Mouse (Mus musculus) bone marrow macrophage, adult 2 months (primary cell): ENCODE data around the gene Il27. TPM values are rescaled to one million over a fixed set of nuclear protein-coding genes. Genes with fewer than 3 reads are reported as not detected.
"Not testable (repeated sequence)": the region's sequence is repeated elsewhere in the genome, so short reads cannot be mapped to it uniquely, and the experiment has no call there.

ENCODE experiments used
- H3K27ac ChIP-seq: 2 replicates; pipeline ENCODE4 v1.5.1; 2012; ENCODE audit warnings: low read depth, low read length; ENCODE audit not compliant: insufficient read depth
- H3K4me1 ChIP-seq: 2 replicates; pipeline ENCODE4 v1.6.1; 2012; ENCODE audit warnings: low read length; ENCODE audit not compliant: control insufficient read depth, insufficient read depth
- H3K4me3 ChIP-seq: 2 replicates; pipeline ENCODE4 v1.5.1; 2012; ENCODE audit warnings: mild to moderate bottlenecking, low read length, moderate library complexity; ENCODE audit not compliant: insufficient read depth
- CTCF ChIP-seq: IDR thresholded peaks from 2 replicates; pipeline ENCODE4 v1.5.1; 2012; ENCODE audit warnings: low read depth, mild to moderate bottlenecking, low read length, moderate library complexity
- POLR2A ChIP-seq: IDR thresholded peaks from 2 replicates; pipeline ENCODE4 v1.6.1; 2012; ENCODE audit warnings: mild to moderate bottlenecking, low read depth, low read length, borderline replicate concordance
- polyA plus RNA-seq: library from polyadenylated mRNA; stranded (reverse); fragments of >200 nt; gene quantifications from 2 replicates; pipeline ENCODE4 v1.2.4, GENCODE M21; 2012; ENCODE audit not compliant: missing spikeins, insufficient read depth, insufficient read length

Il27 gene
- polyA plus RNA-seq, result 2.9 and 3.3 TPM in 2 replicates

DNA sequence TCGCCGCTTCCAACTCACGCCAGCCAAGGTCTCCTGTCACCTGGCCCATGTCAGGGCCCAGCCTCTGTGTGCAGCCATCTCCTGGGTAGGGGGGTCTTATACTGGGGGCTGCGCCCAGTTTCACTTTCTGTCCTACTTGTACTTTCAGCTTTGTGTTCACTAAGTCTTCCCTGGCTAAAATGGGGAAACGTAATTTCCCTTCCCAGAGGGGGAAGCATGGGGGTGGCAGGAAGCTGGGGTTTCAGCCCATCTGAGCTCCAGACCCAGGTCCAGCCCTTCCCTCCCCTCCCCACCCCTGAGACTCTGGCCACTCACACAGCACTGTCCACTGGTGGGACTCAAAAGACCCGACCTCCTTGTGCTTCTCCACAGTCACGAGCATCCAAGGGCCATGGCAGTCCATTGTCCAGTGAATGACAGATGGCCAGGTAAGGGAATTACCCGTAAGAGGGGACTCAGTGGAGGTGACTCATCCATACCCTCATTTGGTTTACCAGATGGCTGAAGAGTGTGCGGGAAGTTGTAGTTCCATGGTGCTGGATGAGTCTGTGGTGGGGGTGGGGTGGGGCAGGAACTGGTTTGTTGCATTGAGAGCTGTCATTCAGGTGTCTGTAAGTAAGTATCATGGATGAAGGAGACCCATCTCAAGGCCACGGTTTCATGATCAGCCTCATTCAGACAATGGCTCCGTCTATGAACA lies at the start of gene Il27:
Gene Il27, minus strand, starts transcription at position 80 of the 700 bp plus-strand sequence.
- peak within 1 kb of the TSS; percentile 16; the same call in 1 of the 2 replicates for H3K4me3 ChIP-seq

DNA sequence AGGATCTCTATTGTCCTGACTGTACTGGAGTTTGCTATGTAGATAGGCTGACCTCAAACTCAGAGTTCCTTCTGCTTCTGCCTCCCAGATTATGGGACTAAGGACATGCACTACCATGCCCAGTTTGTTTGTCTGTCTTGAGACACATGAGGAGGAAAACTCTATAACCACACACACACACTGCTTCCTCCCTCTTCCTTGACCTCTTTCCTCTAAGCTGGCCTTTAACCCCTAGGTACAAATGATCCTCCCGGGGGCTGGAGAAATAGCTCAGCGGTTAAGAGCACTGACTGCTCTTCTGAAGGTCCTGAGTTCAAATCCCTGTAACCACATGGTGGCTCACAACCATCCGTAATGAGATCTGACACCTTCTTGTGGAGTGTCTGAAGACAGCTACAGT lies 49.6 kb upstream of the Il27 start:
- TF ChIP-seq POLR2A (no peak), CTCF (no peak)
- H3K4me3 ChIP-seq, result no peak overlapping the region
- H3K27ac ChIP-seq, result no peak overlapping the region
- H3K4me1 ChIP-seq, result no peaks in the 10 kb centered on the region

More for the DNA sequence above, at the start of gene Il27:
- no peak for TF ChIP-seq POLR2A
- TF ChIP-seq CTCF, result no peak
- Histone ChIP-seq H3K27ac (no peak within 1 kb of the TSS), H3K4me1 (peaks cover 51% of the 10 kb centered on the region)

- not testable (repeated sequence) for H3K4me3 ChIP-seq, H3K4me1 ChIP-seq, H3K27ac ChIP-seq
Observed at GRCm38 (mm10) chr7:126643244-126643617, 48.5 kb upstream of the Il27 start.

DNA sequence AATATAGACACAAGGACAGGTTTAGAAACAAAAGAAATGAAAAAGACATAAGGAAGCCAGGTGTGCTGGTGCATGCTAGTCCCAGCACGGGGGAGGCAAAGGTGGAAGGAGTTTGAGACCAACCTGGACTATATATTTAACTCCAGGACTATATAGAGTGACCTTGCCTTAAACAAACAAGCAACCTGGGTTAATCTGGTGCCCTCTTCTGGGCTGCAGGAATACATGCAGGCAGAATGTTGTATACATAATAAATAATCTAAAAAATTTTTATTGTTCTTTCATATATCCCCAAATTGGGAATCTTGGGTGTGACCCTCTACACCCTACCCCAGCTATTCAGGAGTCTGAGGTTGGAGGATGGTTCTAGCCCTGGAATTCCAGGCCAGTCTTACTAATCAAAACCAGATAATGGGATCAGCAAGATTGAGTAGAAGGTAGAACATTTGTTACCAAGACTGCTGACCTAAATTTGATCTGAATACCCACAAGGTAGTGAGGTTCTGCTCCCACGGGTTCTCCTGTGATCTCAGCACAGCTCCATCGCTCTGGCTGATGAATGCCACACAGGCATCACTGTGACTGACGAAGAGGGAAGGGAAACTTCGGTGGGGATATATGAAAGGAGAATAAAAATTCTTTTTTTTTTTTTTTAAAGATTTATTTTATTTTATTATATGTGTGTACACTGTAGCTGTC lies 48.0 kb upstream of the Il27 start:
- no peak for TF ChIP-seq POLR2A
- no peak for TF ChIP-seq CTCF
- Histone ChIP-seq H3K4me1 (no peaks in the 10 kb centered on the region), H3K4me3 (no peak overlapping the region)

GRCm38 (mm10) chr7:126636733-126637520 lies 42.2 kb upstream of the Il27 start:
- Histone ChIP-seq H3K27ac (no peak overlapping the region), H3K4me1 (no peaks in the 10 kb centered on the region), H3K4me3 (no peak overlapping the region)
- TF ChIP-seq CTCF, result no peak
- no peak for TF ChIP-seq POLR2A

More for the DNA sequence above, 48.0 kb upstream of the Il27 start:
- no peak overlapping the region for H3K27ac ChIP-seq

DNA sequence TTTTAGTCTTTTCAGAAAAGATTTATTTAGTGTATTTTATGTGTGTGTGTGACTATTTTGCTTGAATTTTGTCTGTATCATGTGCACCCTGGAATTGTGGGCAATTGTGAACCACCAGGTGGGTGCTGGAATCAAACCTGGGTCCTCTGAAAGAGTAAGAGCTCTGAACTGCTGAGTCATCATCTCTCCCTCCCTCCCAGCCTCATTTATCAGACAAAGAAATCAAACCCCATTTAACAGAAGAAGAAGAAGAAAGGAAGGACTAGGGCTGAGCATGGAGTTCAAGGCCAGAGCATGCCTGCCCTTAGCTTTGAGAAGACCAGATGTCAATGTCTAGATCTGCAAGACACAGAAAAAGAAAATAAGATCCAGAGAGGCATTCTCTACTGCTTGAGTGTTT lies 40.6 kb upstream of the Il27 start:
- Histone ChIP-seq H3K4me1 (peaks cover 3% of the 10 kb centered on the region), H3K4me3 (no peak overlapping the region), H3K27ac (no peak overlapping the region)
- TF ChIP-seq CTCF (no peak), POLR2A (no peak)

GRCm38 (mm10) chr7:126632478-126632877 lies 37.7 kb upstream of the Il27 start:
- H3K27ac ChIP-seq, result no peak overlapping the region
- TF ChIP-seq CTCF, result no peak
- no peak for TF ChIP-seq POLR2A
- no peak overlapping the region for H3K4me3 ChIP-seq
- peaks cover 28% of the 10 kb centered on the region for H3K4me1 ChIP-seq

DNA sequence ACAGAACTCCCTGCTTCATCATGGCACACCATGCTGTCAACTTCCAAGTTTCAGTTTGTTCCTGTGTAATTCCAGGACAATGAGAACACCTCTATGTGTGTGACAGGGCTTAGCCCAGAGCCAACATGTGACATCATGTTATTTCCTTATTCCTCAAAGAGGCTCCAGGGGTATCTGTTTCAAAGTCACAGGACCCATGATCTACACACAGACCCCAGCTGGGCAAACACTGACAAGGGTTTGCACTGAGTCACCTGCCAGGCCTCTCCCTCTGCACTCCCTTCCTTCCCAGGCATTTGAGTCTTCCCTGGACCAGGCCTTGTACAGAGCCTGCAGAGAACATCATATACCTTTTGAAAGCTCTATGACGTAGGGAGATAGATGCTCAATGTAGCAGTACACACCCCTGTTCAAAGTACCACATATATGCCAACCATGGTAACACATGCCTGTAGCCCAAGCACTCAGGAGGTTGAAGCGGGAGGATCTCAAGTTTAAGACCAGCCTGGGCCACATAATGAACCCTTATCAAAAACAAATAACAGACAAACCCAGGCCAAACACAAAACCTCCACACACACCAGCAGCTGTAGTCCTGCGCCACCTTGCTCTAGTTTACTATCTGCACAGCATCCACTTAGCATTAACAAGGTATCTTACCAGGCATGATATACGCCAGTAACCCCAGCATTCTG lies 36.2 kb upstream of the Il27 start, which contains the start of gene Nupr1:
Gene Nupr1, minus strand, starts transcription at position 38 of the 695 bp plus-strand sequence.
- H3K4me1 ChIP-seq, result peaks cover 38% of the 10 kb centered on the region
- H3K27ac ChIP-seq, result 0 out of 2 replicates have a peak within 1 kb of the TSS, but pooled peaks have one; percentile 9

DNA sequence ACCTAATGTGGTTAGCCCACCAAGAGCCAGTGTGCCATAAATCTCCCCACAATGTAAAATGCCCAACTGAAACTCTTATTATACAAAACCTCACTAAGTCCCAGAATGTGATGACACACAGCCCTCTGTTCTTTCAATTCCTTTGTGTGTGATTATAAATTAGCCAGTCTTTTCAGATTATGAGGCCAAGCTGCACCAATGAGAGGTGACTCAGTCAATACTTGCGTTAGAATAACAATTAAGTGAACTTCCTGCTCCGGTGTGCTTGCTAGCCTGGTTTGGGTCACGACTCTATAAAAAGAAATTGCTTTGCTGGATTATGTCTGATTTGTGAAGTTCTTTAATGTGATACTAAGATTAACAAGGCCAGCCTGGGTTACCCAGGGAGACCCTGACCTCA lies 35.2 kb upstream of the Il27 start:
- 0 out of 2 replicates have a peak overlapping the region, but pooled peaks have one; percentile 9 for H3K27ac ChIP-seq
- H3K4me1 ChIP-seq, result peaks cover 45% of the 10 kb centered on the region
- no peak overlapping the region for H3K4me3 ChIP-seq
- TF ChIP-seq CTCF, result no peak
- TF ChIP-seq POLR2A, result no peak

More for the DNA sequence above, 36.2 kb upstream of the Il27 start, which contains the start of gene Nupr1:
- no peak within 1 kb of the TSS for H3K4me3 ChIP-seq
- TF ChIP-seq CTCF, result no peak
- no peak for TF ChIP-seq POLR2A
